Mouse (Mus musculus) layer of hippocampus, adult 11-12 months (tissue): ENCODE measurements around the gene Fam222b.
A peak's percentile ranks its signal among the peaks of the same experiment; 100 is the strongest.

Source experiments
- DNase-seq: peaks from one replicate; pipeline ENCODE4 v3.0.0; 2022; ENCODE audit warnings: low spot score

The Fam222b gene

GRCm38 (mm10) chr11:78164924-78165760 is 70.7 kb downstream of the Fam222b start, which contains the start of gene Traf4:
TSS of gene Traf4 (minus strand) at chr11:78165589.
- peak; percentile 64 for DNase-seq

DNA sequence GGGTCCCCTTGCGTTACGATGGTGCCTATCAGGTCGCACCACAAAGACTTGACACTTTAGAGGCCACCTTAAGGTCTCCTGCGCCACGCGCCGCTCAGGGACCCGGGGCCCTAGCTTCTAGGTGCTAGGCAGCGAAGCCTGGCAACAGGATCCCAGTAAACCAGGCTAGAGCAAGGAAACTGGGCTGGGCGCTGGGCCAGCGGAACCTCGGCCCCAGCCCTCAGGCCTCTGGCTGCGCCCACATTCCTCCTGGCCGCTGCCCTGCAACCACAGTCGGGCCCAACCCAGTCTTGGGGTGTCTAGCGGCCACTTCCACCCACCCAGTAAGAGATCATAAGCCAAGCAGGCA is 71.3 kb downstream of the Fam222b start:
- peak; percentile 42 for DNase-seq

DNA sequence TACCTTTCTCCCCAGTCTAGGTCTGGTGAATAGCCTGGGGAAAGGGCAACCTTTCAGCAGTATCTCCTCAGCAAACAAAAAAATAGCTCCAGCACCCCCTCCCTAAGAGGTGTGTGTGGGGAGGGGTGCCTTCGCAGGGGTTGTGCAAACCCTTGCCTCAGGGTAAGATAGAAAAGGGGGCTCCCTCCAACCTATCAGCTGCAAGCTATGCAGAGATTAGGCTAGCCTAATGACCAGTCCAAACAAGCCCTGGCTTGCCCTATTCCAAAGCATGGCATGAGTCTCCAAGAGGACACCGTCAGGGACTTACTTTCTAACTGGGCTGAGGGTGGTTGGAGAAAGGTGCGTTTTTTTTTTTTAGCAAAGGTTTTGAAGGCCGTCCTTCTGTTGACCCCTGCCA is 71.7 kb downstream of the Fam222b start:
- no peak for DNase-seq

DNA sequence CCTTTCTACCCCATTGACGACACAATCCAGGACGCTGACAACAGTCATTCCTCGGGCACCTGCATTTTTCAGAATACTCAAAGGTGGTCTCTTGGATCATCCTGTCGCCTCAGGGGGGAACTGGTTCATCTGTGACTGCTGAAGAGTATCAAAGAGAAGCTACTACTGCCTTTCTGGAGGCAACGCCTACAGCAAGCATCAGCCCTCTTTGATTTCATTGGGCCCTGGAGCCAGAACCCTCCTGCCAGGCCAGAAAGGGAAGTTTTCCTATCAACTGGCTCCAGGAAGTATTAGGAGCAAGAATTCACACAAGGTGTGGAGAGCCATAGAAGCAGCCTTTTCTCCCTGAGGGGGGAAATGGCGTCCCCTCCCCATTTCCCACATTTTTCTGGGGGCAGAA is 72.2 kb downstream of the Fam222b start:
- DNase-seq, result no peak

DNA sequence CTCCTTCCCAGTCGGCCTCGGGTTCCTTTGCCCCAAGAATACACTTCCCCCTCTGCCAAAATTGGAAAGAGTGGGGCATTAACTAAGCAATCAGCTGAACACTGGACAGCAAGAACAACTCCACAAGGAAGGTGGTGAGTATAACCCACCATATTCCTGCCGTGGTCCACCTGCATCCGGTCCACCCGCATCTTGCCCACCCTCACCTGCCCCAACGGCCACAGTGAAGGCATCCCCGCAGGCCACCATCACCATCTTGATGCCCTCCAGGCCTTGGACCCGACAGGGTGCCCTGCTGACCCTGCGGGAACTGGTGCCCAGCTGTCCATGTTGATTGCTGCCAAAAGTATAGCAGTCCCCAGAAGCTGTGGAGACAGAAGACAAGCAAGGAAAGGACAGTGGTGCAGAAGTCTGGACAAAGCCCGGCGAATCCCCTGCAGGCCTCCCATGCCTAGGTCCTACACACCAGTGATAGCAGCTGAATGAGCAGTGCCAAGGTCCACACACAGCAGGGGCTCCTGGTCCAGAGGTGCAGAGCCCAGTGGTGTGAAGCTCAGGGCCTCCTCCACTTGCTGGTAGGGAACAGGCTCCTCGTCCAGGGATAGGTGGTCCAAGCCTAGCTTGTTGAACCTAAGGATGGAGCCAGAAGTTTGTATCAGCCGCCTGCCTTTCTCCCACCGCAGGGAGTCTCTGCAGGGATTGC is 72.9 kb downstream of the Fam222b start:
- DNase-seq, result no peak

GRCm38 (mm10) chr11:78168541-78169468 is 74.3 kb downstream of the Fam222b start:
- DNase-seq, result no peak

DNA sequence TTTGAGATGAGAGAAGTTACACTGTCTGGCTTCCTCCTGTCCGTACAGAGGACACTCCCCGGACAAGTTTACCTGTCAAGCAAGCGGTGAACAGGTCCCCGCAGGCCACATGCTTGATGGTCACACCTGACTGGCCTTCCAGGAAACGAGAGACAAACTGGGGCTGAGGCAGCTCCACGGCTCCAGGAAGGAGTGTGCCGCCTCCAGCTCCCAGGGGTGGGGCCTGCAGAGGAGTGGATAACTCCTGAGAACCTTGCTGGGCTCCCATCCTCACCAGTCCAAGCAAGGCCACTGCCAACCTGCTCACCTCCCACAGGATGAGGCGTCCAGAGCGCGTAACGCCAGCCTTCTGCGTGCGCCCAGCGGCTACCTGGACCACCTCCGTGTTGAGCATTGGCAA is 75.8 kb downstream of the Fam222b start:
- DNase-seq, result no peak

GRCm38 (mm10) chr11:78171328-78171727 is 76.9 kb downstream of the Fam222b start:
- no peak for DNase-seq

- no peak for DNase-seq
Observed at GRCm38 (mm10) chr11:78172034-78172747, 77.7 kb downstream of the Fam222b start.

GRCm38 (mm10) chr11:78172748-78173383 is 78.4 kb downstream of the Fam222b start:
- no peak for DNase-seq

DNA sequence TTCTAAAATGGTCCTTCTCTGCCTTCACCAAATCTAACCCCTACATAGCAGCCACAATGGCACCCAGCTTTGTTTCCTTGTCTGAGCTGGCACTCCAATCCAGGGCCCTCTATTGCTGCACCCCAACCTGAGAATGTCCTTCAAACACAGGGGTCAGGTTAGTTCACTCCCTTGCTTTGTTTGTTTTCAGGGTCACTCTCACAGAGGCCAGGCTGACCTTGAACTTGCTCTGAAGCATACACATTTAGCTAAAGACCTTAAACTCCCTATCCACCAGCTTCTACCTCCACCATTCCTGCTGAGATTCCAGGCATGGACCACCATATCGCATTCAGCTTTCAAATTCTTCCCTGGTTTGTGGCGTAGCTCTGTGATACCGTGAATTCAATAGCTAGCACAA is 80.0 kb downstream of the Fam222b start:
- DNase-seq, result no peak

DNA sequence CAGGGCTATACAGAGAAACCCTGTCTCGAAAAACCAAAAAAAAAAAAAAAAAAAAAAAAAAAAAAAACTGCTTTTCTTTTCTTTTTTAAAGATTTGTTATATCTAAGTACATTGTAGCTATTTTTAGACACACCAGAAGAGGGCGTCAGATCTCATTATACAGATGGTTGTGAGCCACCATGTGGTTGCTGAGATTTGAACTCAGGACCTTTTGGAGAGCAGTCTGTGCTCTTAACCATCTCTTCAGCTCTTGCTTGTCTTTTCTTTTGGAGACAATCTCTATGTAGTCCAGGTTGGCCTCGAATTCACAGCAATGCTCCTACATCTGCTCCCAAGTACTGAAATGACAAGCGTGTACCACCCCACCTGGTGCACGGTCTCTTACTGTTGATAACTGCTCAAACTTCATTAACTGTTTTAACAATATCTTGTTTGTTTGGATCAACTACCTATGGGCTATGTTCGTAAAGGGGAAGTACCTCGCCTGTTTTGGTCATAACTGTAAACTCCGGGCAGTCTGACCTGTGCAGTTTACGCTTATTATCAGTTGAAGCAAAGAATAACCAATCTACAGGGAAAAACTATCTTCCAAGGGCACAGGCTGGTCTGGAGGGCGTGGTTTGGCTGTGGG is 81.4 kb downstream of the Fam222b start:
- no peak for DNase-seq

DNA sequence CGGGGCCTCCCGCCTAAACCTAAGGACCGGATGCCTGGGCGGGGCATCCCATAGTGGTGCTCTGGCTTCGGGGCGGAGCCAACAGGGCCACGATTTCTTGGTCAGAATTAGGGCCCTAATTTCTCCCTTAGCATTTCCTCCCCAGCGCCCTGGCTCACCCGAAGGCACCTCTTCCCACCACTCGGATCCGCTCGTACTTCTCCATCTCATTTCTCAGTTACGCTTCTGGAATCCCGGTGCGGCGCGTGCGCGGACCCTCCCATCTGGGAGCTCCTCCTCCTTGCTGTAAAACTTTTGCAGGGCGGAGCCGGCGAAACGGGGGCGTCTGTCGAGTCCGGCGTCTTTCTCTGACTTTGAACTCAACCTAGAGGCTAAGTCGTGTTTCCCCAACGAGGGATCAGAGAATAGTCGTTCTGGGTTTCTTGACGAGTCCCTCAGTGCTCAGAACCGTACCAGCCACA is 82.0 kb downstream of the Fam222b start, which contains the start of the genes Nek8 and Tlcd1:
Nek8 (minus strand) TSS at position 274 of the 461 bp plus-strand sequence.
Tlcd1 (plus strand) TSS at position 310 of the 461 bp plus-strand sequence.
- peak; percentile 84 for DNase-seq

GRCm38 (mm10) chr11:78176905-78177331 is 82.5 kb downstream of the Fam222b start:
- DNase-seq, result no peak

DNA sequence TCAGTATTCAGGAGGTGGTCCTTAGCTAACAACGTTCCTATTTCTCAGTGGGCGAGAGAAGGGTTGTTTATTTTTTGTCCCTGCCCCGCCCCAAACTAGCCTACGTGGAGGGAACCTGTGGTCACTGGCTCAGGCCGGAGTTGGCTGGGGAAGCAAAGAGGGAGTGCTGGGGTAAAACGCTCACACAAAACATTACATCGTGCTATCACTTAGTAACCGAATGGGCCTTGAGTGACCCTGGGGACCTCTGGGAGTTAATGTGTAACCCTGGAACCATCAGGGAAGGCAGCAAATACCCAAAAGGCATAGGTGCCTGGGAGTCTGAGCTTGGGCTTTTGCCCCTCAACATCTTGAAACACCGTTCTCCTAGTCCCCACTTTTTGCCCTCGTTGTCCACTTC is 83.0 kb downstream of the Fam222b start:
- DNase-seq, result no peak

DNA sequence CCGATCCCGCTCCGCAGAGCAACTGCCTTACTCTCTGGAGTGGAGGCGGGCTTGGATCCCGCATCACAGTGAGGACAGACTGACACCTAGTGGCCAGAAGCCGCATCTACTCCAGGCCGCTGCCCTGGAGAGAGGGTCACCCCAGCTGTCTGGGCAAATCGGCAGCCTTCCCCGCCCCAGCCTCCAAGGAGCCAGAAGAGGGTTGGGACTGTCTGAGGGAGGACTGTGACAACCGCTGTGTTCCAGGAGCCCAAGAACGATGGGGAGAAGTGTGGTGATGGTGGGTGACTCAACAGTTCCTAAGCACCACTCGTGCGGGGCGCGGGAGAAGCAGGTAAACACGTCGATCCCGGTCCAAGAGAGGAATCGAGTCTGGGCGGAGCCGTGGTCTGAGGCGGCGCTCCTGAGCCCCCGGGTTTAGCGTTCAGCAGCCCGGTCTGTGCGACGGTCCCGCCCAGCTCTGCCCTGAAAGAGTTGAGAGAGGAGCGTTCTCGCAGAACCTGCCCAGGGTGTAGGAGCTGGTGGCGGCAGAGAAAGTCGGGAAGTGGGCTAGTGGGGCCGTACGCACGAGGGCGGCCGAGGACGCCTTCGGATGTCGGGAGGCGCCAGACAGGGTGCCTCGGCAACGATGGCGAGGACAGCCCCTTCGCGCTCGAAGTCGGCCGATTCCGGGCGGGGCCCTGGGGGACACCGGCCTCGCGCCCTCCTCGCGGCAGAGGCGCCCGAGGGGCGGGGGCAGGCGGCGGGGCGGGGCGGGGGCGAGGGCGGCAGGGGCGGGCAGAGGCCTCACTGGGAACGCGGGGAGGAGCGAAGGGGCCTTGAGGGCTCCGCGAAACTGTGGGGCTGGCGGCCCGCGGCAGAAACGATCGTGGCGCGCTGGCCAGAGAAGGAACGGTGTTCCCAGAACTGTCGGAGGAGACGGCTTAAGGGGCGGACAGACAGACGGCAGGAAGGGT is 83.7 kb downstream of the Fam222b start:
- DNase-seq, result peak; percentile 95

DNA sequence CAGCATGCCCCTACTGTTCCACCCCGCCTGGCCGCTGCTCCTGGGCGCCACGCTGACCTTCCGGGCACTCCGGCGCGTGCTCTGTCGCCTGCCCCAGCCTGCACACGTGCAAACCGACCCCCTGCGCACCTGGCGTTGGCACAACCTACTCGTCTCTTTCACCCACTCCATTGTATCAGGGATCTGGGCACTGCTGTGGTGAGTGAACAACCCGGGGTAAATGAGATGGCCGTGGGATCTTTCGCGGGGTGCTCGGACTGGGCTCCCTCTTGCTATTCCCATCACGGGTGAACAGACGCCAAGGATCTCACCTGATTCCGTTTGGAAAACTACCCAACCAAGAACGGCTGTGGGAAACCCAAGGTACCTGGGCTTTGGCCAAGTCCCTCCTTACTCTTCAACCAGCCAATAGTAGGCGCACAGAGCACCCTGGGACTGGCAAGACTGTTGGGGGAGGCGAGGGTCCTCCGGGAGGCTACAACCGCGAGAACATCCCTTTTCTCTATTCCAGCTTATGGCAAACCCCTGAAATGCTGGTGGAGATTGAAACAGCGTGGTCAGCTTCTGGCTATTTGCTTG is 84.5 kb downstream of the Fam222b start:
- peak; percentile 66 for DNase-seq

GRCm38 (mm10) chr11:78179438-78179999 is 85.1 kb downstream of the Fam222b start:
- DNase-seq, result no peak
